Mouse (Mus musculus) lung, adult 2 months (tissue): ENCODE results near the gene Man1c1. TPM values are rescaled to one million over a fixed set of nuclear protein-coding genes. Genes with fewer than 3 reads are reported as not detected.

Experiments
- DNase-seq: peaks from one replicate; pipeline ENCODE4 v3.0.0; 2022
- H3K4me1 ChIP-seq: fragments of 200-500 bp; 2 replicates; pipeline ENCODE4 v1.6.1; 2011; ENCODE audit warnings: low read length; ENCODE audit not compliant: control insufficient read depth, insufficient read depth
- H3K4me3 ChIP-seq: fragments of 200-500 bp; replicated peaks from 2 replicates; pipeline ENCODE3; 2011; ENCODE audit warnings: low read depth, mild to moderate bottlenecking, control low read depth, low read length; ENCODE audit errors: extremely low read depth
- CTCF ChIP-seq: fragments of 200-500 bp; IDR thresholded peaks from 2 replicates; pipeline ENCODE4 v1.5.1; 2011; ENCODE audit warnings: mild to moderate bottlenecking, low read length, control low read depth; ENCODE audit not compliant: insufficient read depth
- POLR2A ChIP-seq: fragments of 200-500 bp; IDR thresholded peaks from 2 replicates; pipeline ENCODE4 v1.6.1; 2011; ENCODE audit warnings: low read depth, mild to moderate bottlenecking, control low read depth, low read length, borderline replicate concordance; ENCODE audit errors: extremely low read depth
- WGBS: fragments of 180-500 bp; shearing (Covaris S2); methylation state at CpG from one replicate; pipeline ENCODE4 v1.1.7; 2018; 5-methylcytosine and 5-hydroxymethylcytosine counted together
- polyA plus RNA-seq: library from polyadenylated mRNA; depleted of rRNA; stranded (reverse); fragments of >200 nt; gene quantifications from 2 replicates; pipeline ENCODE4 v1.2.3, GENCODE M21; 2012

Man1c1 gene
- polyA plus RNA-seq, 1 experiment = 15.7 TPM

DNA sequence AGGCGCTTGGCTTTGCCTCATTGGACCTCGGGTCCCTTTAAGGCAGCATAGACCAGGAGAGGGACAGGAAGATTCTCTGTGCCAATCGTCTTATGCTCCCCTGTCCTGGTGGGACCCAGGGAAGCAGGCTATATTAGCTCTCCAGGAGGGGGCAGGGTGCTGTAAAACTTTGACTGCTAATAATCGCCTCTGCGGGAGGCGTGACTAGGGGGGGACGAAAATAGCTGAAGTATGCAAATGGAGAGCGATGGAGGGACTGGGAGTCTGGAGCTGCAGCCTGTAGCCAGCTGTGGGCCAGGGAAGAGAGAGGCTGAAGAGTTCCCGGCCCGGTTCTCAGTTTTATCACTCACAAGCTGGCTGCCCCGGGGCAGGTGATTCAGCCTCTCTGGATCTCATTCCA is 124.9 kb downstream of the Man1c1 start:
- Histone ChIP-seq H3K4me1 (no peaks in the 10 kb centered on the region), H3K4me3 (no peak overlapping the region)
- no peak for DNase-seq
- WGBS = 44% methylated on average over 11 of the region's 11 CpGs
- TF ChIP-seq POLR2A (no peak), CTCF (no peak)

DNA sequence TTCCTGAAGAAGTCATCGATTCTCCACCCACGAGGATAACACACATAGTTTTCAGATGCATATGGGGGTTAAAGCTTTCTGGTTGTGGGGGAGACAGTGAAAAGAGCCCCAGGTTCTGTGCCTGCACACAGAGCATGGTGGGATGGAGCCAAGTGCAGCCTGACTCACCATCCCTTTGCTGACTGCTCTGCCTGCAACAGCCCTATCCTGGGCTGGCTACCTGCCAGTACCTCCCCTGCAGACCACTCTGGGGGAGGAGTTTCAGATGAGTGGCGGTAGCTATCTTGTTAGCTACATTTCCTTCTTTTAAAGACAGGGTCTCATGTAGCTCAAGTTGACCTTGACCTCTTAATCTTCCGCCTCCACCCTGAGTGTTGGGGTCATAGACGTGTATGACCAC is 125.7 kb downstream of the Man1c1 start:
- TF ChIP-seq CTCF (no peak), POLR2A (no peak)
- WGBS = 72% methylated on average over 5 of the region's 5 CpGs
- H3K4me3 ChIP-seq = no peak overlapping the region
- no peaks in the 10 kb centered on the region for H3K4me1 ChIP-seq
- DNase-seq = no peak

DNA sequence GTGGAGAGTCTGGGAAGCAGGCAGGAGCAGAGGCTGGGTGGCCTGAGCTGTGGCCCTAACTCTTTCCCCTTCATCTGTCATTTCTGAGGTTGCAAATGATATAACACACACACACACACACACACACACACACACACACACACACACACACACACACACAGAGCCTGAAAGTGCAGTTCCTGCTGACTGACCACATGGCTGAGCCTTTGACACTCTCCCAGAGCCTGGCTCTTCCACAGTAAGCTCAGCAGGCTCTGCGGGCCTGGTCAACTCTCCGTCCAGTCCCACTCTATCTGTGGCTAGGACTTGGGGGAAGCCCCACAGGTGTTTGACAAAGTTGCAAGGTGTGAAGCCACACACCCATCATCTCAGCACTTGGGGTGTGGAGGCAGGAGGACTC is 126.8 kb downstream of the Man1c1 start:
- TF ChIP-seq CTCF (no peak), POLR2A (no peak)
- no peaks in the 10 kb centered on the region for H3K4me1 ChIP-seq
- 82% methylated on average over 2 of the region's 2 CpGs for WGBS
- no peak overlapping the region for H3K4me3 ChIP-seq
- no peak for DNase-seq

DNA sequence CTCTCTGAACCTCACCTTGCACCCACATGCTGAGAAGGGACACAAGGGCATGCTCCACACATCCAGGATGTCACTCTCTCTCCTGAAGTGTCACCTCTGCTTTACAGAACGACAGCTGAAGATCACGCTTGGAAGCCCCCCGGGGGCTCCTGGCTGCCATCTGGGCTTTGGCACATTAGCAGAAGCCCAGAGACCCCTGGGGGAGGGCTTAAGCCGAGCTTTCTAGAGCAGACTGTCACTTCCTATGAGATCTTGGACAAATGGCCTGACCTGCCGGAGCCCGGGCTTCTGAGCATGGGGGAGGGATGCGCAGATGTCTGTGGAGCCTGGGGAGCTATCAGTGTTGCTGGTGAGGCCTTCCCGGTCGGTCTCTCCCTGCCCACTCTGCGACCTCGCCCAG is 128.6 kb downstream of the Man1c1 start:
- H3K4me1 ChIP-seq = no peaks in the 10 kb centered on the region
- DNase-seq = no peak
- TF ChIP-seq CTCF (no peak), POLR2A (no peak)
- H3K4me3 ChIP-seq = no peak overlapping the region
- 73% methylated on average over 11 of the region's 11 CpGs for WGBS

DNA sequence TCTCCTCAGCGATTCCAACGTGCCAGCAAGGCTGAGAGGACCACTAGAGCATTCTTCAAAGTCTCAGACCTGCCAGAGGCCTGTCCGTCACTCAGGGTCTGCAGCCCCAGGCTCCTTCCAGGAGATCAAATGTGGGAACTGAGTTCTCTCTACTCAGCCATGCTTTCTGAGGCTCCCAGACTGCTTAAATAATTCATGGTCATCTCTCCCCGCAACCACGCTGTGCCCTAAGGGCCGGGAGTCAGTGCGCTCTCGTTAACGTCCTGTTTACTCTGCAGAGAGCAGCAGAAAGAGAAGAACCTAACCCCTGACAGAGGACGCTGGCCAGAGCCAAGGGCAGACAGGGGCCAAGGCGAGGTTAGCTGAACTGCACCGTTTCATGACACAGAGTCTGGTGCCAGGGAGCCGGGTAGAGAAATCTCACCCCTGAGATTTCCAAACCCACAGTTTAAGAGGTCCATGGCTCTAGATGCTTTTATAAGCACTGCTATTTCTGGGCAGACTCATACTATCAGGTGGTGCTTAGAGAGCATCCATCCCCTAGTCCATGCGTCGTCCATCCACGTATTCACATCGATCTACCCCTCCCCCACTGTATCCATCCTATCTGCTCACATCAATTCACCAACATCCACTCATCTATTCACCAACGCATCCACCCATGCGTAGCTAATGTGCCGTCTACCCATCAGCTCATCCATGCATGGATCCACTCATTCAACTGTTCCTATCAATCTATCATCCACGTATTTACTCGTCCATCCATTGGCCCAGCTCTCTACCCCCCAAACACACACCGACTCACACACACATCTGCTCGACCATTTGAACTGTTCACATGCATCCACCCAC is 131.4 kb downstream of the Man1c1 start:
- 84% methylated on average over 24 of the region's 24 CpGs for WGBS

DNA sequence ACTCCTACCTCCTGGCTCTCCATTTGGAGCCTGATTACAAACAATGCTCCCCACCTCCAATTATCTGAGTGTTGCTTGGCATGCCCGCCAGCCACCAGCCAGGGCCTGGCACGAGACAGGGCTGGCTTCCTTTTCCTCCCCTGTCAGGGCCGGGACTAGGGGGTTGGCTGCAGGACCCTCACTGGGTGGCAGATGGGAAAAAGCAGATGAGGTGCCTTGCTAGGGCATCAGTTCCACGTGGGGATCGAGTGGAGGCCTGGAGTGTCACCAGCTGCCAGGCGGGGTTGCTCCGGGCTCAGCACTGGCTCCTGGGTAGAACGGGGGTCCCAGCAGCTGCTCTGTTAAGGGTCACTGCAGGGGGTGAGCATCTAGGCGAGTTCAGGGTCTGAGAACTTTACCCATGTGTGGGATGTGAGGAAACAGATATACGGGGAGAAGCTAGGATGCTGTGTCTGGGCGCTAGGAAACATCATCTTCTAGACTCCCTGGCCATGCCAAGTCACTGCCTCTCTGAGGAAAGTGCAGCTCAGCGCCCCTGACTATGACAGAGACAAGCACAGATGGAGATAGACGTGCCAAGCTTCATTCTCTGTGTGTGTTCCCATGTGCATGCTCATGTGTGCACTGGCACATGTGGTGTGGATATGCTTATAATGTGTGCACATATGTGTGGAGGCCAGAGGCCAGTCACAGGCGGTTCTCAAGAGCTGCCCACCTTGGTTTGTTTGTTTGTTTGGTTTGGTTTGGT is 133.2 kb downstream of the Man1c1 start:
- no peaks in the 10 kb centered on the region for H3K4me1 ChIP-seq
- WGBS = 82% methylated on average over 14 of the region's 14 CpGs
- TF ChIP-seq POLR2A (no peak), CTCF (no peak)
- H3K4me3 ChIP-seq = no peak overlapping the region
- DNase-seq = no peak

More for the DNA sequence above, 131.4 kb downstream of the Man1c1 start:
- DNase-seq = no peak
- no peaks in the 10 kb centered on the region for H3K4me1 ChIP-seq
- TF ChIP-seq POLR2A (no peak), CTCF (no peak)
- no peak overlapping the region for H3K4me3 ChIP-seq

DNA sequence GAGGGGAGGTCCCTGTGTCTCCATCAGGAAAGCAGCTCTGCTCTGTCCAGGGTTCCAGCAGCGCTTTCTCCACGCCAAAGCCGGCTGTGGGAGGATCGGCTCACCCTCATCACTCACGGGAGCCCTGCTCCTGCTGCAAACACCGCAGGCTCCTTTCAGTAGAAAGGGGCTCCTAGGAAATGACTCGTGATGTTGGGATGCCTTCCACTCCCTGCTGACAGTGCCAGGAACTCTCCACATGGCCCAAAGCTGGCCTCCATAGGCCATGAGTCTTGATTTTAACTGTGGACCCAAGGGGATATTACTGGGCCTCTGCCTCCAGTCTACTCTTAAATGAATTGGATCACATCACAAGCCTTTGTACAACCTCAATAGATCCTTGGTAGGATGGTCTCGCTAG is 134.3 kb downstream of the Man1c1 start:
- TF ChIP-seq CTCF (no peak), POLR2A (no peak)
- WGBS = 82% methylated on average over 8 of the region's 8 CpGs
- DNase-seq = no peak
- H3K4me3 ChIP-seq = no peak overlapping the region
- H3K4me1 ChIP-seq = no peaks in the 10 kb centered on the region

DNA sequence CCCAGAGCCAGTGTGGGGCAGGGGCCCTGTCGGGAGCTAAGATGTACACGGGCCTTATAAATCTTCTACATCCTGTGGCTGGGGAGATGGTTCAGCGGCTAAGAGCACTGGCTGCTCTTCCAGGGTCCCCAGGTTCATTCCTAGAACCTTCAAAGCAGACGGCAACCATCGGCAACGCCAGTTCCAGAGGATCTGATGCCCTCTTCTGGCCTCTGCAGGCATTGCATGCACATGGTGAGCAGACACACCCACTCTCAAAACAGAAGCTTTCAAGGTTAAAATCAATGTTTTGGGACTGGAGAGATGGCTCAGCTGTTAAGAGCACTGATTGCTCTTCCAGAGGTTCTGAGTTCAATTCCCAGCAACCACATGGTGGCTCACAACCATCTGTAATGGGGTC is 134.9 kb downstream of the Man1c1 start:
- no peak overlapping the region for H3K4me3 ChIP-seq
- H3K4me1 ChIP-seq = no peaks in the 10 kb centered on the region
- WGBS = 84% methylated on average over 6 of the region's 6 CpGs
- peak; percentile 49; the same call in 1 of the 2 replicates for TF ChIP-seq CTCF
- TF ChIP-seq POLR2A = no peak
- DNase-seq = no peak

DNA sequence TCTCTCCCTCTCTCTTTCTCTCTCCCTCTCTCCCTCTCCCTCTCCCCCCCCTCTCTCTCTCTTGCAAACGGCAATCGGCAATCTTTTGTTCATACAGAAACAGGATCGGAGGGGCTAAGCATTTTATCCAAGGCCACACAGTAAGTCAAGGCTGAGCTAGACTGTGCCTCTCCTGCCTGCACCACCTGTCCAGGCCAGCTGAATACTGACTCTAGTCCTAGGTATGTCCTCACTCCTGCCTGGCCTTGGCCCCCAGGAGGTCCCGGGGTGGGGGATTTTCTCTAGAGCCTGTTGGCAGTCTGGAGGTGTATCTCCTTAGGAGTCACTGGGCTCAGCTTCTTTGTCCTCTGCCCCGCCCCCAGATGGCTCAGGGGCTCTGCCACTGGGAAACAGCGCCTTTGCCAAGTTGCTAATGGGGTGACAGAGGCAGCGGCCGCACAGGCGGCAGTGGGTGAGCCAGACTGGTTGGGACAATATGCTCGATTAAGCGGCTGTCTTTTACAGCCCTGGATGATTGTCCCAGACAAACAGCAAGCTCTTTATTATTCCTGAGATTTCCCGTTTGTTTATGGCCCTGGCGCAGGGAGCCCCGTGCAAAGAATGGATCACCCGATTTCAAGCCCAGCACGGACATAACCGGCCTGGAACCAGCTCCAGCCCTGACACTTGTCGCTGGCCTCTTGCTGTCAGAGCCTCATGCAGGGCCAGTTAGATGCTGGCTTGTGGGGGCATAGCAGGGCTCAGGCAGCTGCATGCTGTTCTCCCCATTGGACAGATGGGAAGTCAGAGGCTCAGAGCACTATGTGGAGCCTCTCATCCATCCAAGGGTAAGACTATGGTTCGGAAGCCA is 136.5 kb downstream of the Man1c1 start:
- H3K4me1 ChIP-seq = no peaks in the 10 kb centered on the region
- WGBS = 55% methylated on average over 19 of the region's 19 CpGs
- DNase-seq = no peak
- H3K4me3 ChIP-seq = no peak overlapping the region
- TF ChIP-seq CTCF (no peak), POLR2A (no peak)
